Mouse (Mus musculus): ENCODE measurements around the gene Anapc15. TPM values are rescaled to one million over a fixed set of nuclear protein-coding genes. Genes with fewer than 3 reads are reported as not detected.

The Anapc15 gene
- 79.9 and 87.3 TPM in 2 replicates for polyA plus RNA-seq (2014; fragmentation: Nextera tagmentation; extraction: Ambion mirVana)

- H3K4me1 ChIP-seq (ENCODE audit: control insufficient read depth, insufficient read depth, low read length) = no peaks in the 10 kb centered on the region
- H3K9me3 ChIP-seq (ENCODE audit: control insufficient read depth, low read length) = no peaks in the 10 kb centered on the region
- H3K4me2 ChIP-seq (ENCODE audit: low read depth) = no peak within 1 kb of the TSS
- H3K9ac ChIP-seq (ENCODE audit: low read length) = no peak within 1 kb of the TSS
- H3K4me3 ChIP-seq (ENCODE audit: low read depth, low read length) = no peak within 1 kb of the TSS
- ATAC-seq (ENCODE audit: insufficient read depth, low FRiP score, low TSS enrichment) (no peak), DNase-seq (ENCODE audit: low spot score) (no peak)
- 81% methylated on average over 3 of the region's 3 CpGs for WGBS
- no peaks in the 10 kb centered on the region for H3K27me3 ChIP-seq (ENCODE audit: control insufficient read depth, insufficient read depth, low read length)
- H3K27ac ChIP-seq (ENCODE audit: low read depth, low read length) = no peak within 1 kb of the TSS
- no peaks in the 10 kb centered on the region for H3K36me3 ChIP-seq (ENCODE audit: control insufficient read depth, insufficient read depth, low read length)
Measured at GRCm38 (mm10) chr7:101863415-101863814, at the start of gene Anapc15. Gene Anapc15 (plus strand): TSS chr7:101863715.

GRCm38 (mm10) chr7:101817861-101818401 lies 45.6 kb upstream of the Anapc15 start, which contains the start of gene Phox2a:
Gene Phox2a (plus strand): TSS chr7:101818313.
- Histone ChIP-seq H3K4me3 (ENCODE audit: low read depth, low read length) (peak within 1 kb of the TSS; percentile 26), H3K9ac (ENCODE audit: low read length) (no peak within 1 kb of the TSS), H3K27ac (ENCODE audit: low read depth, low read length) (no peak within 1 kb of the TSS), H3K36me3 (ENCODE audit: control insufficient read depth, insufficient read depth, low read length) (no peaks in the 10 kb centered on the region), H3K9me3 (ENCODE audit: control insufficient read depth, low read length) (no peaks in the 10 kb centered on the region), H3K27me3 (ENCODE audit: control insufficient read depth, insufficient read depth, low read length) (peaks cover 62% of the 10 kb centered on the region), H3K4me1 (ENCODE audit: control insufficient read depth, insufficient read depth, low read length) (peaks cover 19% of the 10 kb centered on the region), H3K4me2 (ENCODE audit: low read depth) (peak within 1 kb of the TSS; percentile 34)
- WGBS = under 1% methylated on average over 34 of the region's 45 CpGs
- ATAC-seq (ENCODE audit: insufficient read depth, low FRiP score, low TSS enrichment) (no peak), DNase-seq (ENCODE audit: low spot score) (peak; percentile 36)

GRCm38 (mm10) chr7:101820295-101821030 lies 43.1 kb upstream of the Anapc15 start:
- WGBS = 2% methylated on average over 35 of the region's 35 CpGs
- Histone ChIP-seq H3K27ac (ENCODE audit: low read depth, low read length) (no peak overlapping the region), H3K36me3 (ENCODE audit: control insufficient read depth, insufficient read depth, low read length) (peaks cover 4% of the 10 kb centered on the region), H3K9ac (ENCODE audit: low read length) (no peak overlapping the region; the same call in 1 of the 2 replicates), H3K4me2 (ENCODE audit: low read depth) (peak overlapping the region; percentile 35), H3K4me1 (ENCODE audit: control insufficient read depth, insufficient read depth, low read length) (peaks cover 19% of the 10 kb centered on the region), H3K27me3 (ENCODE audit: control insufficient read depth, insufficient read depth, low read length) (peaks cover 64% of the 10 kb centered on the region), H3K9me3 (ENCODE audit: control insufficient read depth, low read length) (no peaks in the 10 kb centered on the region), H3K4me3 (ENCODE audit: low read depth, low read length) (peak overlapping the region; percentile 21)
- DNase-seq (ENCODE audit: low spot score) (peak; percentile 50), ATAC-seq (ENCODE audit: insufficient read depth, low FRiP score, low TSS enrichment) (no peak)

GRCm38 (mm10) chr7:101821571-101822501 lies 41.7 kb upstream of the Anapc15 start:
- Histone ChIP-seq H3K4me2 (ENCODE audit: low read depth) (peak overlapping the region; percentile 68), H3K36me3 (ENCODE audit: control insufficient read depth, insufficient read depth, low read length) (peaks cover 11% of the 10 kb centered on the region), H3K9me3 (ENCODE audit: control insufficient read depth, low read length) (no peaks in the 10 kb centered on the region), H3K9ac (ENCODE audit: low read length) (peak overlapping the region; percentile 59), H3K27ac (ENCODE audit: low read depth, low read length) (no peak overlapping the region), H3K4me3 (ENCODE audit: low read depth, low read length) (peak overlapping the region; percentile 35), H3K4me1 (ENCODE audit: control insufficient read depth, insufficient read depth, low read length) (peaks cover 19% of the 10 kb centered on the region), H3K27me3 (ENCODE audit: control insufficient read depth, insufficient read depth, low read length) (peaks cover 60% of the 10 kb centered on the region)
- ATAC-seq (ENCODE audit: insufficient read depth, low FRiP score, low TSS enrichment) (peak; percentile 60), DNase-seq (ENCODE audit: low spot score) (peak; percentile 74)
- WGBS = under 1% methylated on average over 70 of the region's 71 CpGs

GRCm38 (mm10) chr7:101822836-101823757 lies 40.4 kb upstream of the Anapc15 start:
- H3K36me3 ChIP-seq (ENCODE audit: control insufficient read depth, insufficient read depth, low read length) = peaks cover 14% of the 10 kb centered on the region
- no peaks in the 10 kb centered on the region for H3K9me3 ChIP-seq (ENCODE audit: control insufficient read depth, low read length)
- ATAC-seq (ENCODE audit: insufficient read depth, low FRiP score, low TSS enrichment) (0 out of 2 replicates have a peak, but pooled peaks have one; percentile 17), DNase-seq (ENCODE audit: low spot score) (no peak)
- H3K9ac ChIP-seq (ENCODE audit: low read length) = no peak overlapping the region
- 27% methylated on average over 32 of the region's 32 CpGs for WGBS
- H3K4me3 ChIP-seq (ENCODE audit: low read depth, low read length) = no peak overlapping the region; the same call in 1 of the 2 replicates
- no peak overlapping the region for H3K4me2 ChIP-seq (ENCODE audit: low read depth)
- H3K27ac ChIP-seq (ENCODE audit: low read depth, low read length) = no peak overlapping the region
- H3K27me3 ChIP-seq (ENCODE audit: control insufficient read depth, insufficient read depth, low read length) = peaks cover 47% of the 10 kb centered on the region
- peaks cover 16% of the 10 kb centered on the region for H3K4me1 ChIP-seq (ENCODE audit: control insufficient read depth, insufficient read depth, low read length)

GRCm38 (mm10) chr7:101823758-101824630 lies 39.5 kb upstream of the Anapc15 start:
- 88% methylated on average over 18 of the region's 18 CpGs for WGBS
- H3K36me3 ChIP-seq (ENCODE audit: control insufficient read depth, insufficient read depth, low read length) = peaks cover 16% of the 10 kb centered on the region
- H3K27me3 ChIP-seq (ENCODE audit: control insufficient read depth, insufficient read depth, low read length) = peaks cover 38% of the 10 kb centered on the region

GRCm38 (mm10) chr7:101830373-101830772 lies 33.1 kb upstream of the Anapc15 start:
- H3K9me3 ChIP-seq (ENCODE audit: control insufficient read depth, low read length) = no peaks in the 10 kb centered on the region
- peaks cover 37% of the 10 kb centered on the region for H3K36me3 ChIP-seq (ENCODE audit: control insufficient read depth, insufficient read depth, low read length)
- no peak overlapping the region for H3K4me2 ChIP-seq (ENCODE audit: low read depth)
- no peak for ATAC-seq (ENCODE audit: insufficient read depth, low FRiP score, low TSS enrichment)
- no peaks in the 10 kb centered on the region for H3K27me3 ChIP-seq (ENCODE audit: control insufficient read depth, insufficient read depth, low read length)
- no peak overlapping the region for H3K27ac ChIP-seq (ENCODE audit: low read depth, low read length)
- no peak for DNase-seq (ENCODE audit: low spot score)
- no peak overlapping the region for H3K9ac ChIP-seq (ENCODE audit: low read length)
- peaks cover 6% of the 10 kb centered on the region; the same call in 1 of the 2 replicates for H3K4me1 ChIP-seq (ENCODE audit: control insufficient read depth, insufficient read depth, low read length)
- 97% methylated on average over 3 of the region's 3 CpGs for WGBS
- H3K4me3 ChIP-seq (ENCODE audit: low read depth, low read length) = no peak overlapping the region

More at GRCm38 (mm10) chr7:101823758-101824630, 39.5 kb upstream of the Anapc15 start:
- Histone ChIP-seq H3K4me3 (ENCODE audit: low read depth, low read length) (no peak overlapping the region), H3K4me2 (ENCODE audit: low read depth) (no peak overlapping the region), H3K27ac (ENCODE audit: low read depth, low read length) (no peak overlapping the region), H3K9me3 (ENCODE audit: control insufficient read depth, low read length) (no peaks in the 10 kb centered on the region), H3K4me1 (ENCODE audit: control insufficient read depth, insufficient read depth, low read length) (peaks cover 12% of the 10 kb centered on the region), H3K9ac (ENCODE audit: low read length) (no peak overlapping the region)
- ATAC-seq (ENCODE audit: insufficient read depth, low FRiP score, low TSS enrichment) = no peak
- DNase-seq (ENCODE audit: low spot score) = no peak
